Mouse (Mus musculus) neural tube, embryonic 12.5 days (tissue): Measurements from ENCODE around the gene Hist2h2aa1. TPM values are rescaled to one million over a fixed set of nuclear protein-coding genes. Genes with fewer than 3 reads are reported as not detected.
A peak's percentile ranks its signal among the peaks of the same experiment; 100 is the strongest.

Experiments
- ATAC-seq: fragments of 200-750 bp; cut with Nextera tagmentation; 2 replicates; pipeline ENCODE4 v1.8.0; 2017; ENCODE audit warnings: low read depth, mild to moderate bottlenecking, moderate TSS enrichment, moderate library complexity; ENCODE audit not compliant: low FRiP score
- H3K27ac ChIP-seq: fragments of 300-500 bp; sonication (generic); 2 replicates; pipeline ENCODE4 v1.5.1; 2016
- H3K27me3 ChIP-seq: fragments of 300-500 bp; sonication (generic); replicated peaks from 2 replicates; pipeline ENCODE4 v1.6.1; 2016; ENCODE audit warnings: mild to moderate bottlenecking
- H3K36me3 ChIP-seq: fragments of 300-500 bp; sonication (generic); 2 replicates; pipeline ENCODE4 v1.6.1; 2016; ENCODE audit warnings: mild to moderate bottlenecking
- H3K4me1 ChIP-seq: fragments of 300-500 bp; sonication (generic); 2 replicates; pipeline ENCODE4 v1.6.1; 2016
- H3K4me2 ChIP-seq: fragments of 300-500 bp; sonication (generic); replicated peaks from 2 replicates; pipeline ENCODE4 v1.6.1; 2016; ENCODE audit warnings: mild to moderate bottlenecking
- H3K4me3 ChIP-seq: fragments of 300-500 bp; sonication (generic); 2 replicates; pipeline ENCODE4 v1.5.1; 2016
- H3K9ac ChIP-seq: fragments of 300-500 bp; sonication (generic); 2 replicates; pipeline ENCODE4 v1.6.1; 2016; ENCODE audit warnings: mild to moderate bottlenecking
- H3K9me3 ChIP-seq: fragments of 300-500 bp; sonication (generic); 2 replicates; pipeline ENCODE4 v1.6.1; 2016; ENCODE audit warnings: mild to moderate bottlenecking
- WGBS: fragments of 180-500 bp; shearing (Covaris S2); methylation state at CpG from one replicate; pipeline ENCODE4 v1.1.7; 2016; 5-methylcytosine and 5-hydroxymethylcytosine counted together
- polyA plus RNA-seq: library from polyadenylated mRNA; unstranded; fragments of >200 nt; fragmentation: Nextera tagmentation; extraction: Ambion mirVana; gene quantifications from 2 replicates; pipeline ENCODE4 v1.2.1, GENCODE M21; 2016

The Hist2h2aa1 gene
- polyA plus RNA-seq, 1 experiment from 2014 or later: 19.2 TPM

DNA sequence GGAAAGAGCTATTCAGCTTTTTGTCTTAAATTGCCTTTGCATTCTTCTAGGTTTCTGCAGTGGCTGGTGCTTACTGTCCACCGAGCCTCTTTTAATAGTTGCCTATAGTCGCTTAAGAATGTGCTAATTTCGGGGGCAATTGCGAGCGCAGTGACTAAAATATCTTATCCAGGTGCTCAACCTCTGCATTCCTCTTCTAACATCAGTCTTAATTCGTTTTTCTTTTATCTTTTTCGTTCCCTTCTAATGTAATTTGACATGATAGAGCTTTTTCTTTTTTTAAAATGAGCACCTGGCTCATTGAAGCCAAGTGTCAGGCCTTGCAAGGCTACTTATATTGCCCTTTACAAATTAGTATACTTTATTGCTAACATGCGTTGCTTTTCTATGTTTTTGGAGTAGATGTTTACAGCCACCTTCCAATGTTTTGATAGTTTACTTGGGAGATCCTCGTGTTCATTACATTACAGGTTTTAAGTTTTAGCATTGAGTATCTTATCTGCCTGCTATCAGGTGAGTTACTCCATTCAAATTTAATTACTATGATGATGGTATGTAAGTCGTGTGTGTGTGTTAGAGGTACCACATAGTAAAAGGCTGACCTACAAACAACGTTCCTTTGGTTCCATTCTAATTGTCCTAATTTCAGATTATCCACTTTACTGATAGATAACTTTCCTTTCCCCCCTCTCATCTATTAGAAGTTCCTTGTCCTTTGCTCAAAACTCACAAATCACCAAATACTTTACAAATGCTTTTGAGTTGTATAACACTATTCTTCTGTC, 2.3 kb downstream of the Hist2h2aa1 start:
- Histone ChIP-seq H3K4me3 (peak overlapping the region; percentile 34), H3K36me3 (no peaks in the 10 kb centered on the region), H3K4me2 (peak overlapping the region; percentile 58), H3K9ac (peak overlapping the region; percentile 59), H3K27ac (no peak overlapping the region), H3K9me3 (no peaks in the 10 kb centered on the region), H3K4me1 (peaks cover 18% of the 10 kb centered on the region), H3K27me3 (no peaks in the 10 kb centered on the region)
- 3% methylated on average over 11 of the region's 11 CpGs for WGBS
- no peak for ATAC-seq

DNA sequence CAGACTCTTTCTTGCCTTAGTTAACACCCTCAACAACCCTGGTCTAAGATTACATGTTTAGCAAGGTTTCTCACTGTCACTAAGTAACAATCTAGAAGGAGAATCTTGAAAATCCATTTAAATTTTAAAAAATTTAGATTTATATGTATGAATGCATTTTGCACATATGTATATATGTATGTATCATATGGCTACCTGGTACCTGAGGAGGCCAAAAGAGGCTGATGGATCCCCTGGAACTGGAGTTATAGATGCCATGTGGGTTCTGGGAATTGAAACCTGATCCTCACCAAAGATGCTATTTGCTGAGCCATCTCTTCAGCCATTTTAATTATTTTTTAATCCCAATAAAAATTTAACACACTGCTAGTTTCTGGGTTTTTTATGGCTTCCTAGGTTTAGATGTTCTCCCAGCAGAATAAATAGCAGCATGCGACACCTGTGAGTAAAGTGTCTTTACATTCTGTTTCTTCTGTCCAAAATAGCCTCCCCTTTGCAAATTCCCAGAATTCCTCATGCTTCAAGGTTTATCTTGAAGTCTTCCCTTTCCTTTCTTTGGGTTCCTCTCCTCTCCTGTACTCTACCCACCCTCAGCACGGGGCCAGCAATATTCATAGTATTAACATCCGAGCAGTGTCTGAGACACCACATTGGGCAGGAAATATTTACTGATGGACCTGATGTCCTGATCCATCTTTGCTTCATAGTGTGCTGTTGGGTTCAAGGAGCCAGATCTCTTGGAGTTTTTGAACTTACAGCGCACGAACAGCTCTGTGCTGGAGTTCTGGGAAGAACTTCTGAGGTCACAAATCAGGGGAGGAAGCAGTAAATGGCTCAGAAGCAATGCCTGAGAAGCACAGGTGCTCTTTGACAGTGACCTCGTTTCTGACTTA, 3.1 kb downstream of the Hist2h2aa1 start:
- WGBS: 46% methylated on average over 6 of the region's 6 CpGs
- ATAC-seq: no peak

DNA sequence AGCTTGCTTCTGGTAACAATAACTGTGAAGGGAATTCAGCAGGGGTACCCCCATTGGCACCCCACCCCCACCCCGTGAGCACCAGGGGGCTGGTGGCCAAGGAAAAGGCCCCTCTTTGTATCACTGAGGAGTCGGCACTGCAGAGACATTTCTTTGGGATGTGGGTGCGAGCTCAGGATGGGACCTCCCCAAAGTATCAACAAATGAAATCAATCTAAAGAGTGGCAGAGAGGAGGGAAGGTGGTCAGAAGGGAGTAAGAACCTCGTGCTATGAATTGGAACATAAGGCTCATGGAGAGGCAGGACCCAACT, 3.7 kb downstream of the Hist2h2aa1 start:
- Histone ChIP-seq H3K9me3 (no peaks in the 10 kb centered on the region), H3K4me3 (no peak overlapping the region), H3K36me3 (no peaks in the 10 kb centered on the region), H3K4me1 (peaks cover 18% of the 10 kb centered on the region), H3K27me3 (no peaks in the 10 kb centered on the region), H3K4me2 (peak overlapping the region; percentile 58; the same call in 1 of the 2 replicates), H3K27ac (no peak overlapping the region), H3K9ac (no peak overlapping the region)
- 53% methylated on average over 4 of the region's 4 CpGs for WGBS
- no peak for ATAC-seq

More for the DNA sequence above, 3.1 kb downstream of the Hist2h2aa1 start:
- H3K4me3 ChIP-seq: 0 out of 2 replicates have a peak overlapping the region, but pooled peaks have one; percentile 7
- H3K4me1 ChIP-seq: peaks cover 18% of the 10 kb centered on the region
- H3K27me3 ChIP-seq: no peaks in the 10 kb centered on the region
- H3K4me2 ChIP-seq: peak overlapping the region; percentile 58
- no peak overlapping the region for H3K27ac ChIP-seq
- no peaks in the 10 kb centered on the region for H3K9me3 ChIP-seq
- no peaks in the 10 kb centered on the region for H3K36me3 ChIP-seq
- H3K9ac ChIP-seq: no peak overlapping the region

DNA sequence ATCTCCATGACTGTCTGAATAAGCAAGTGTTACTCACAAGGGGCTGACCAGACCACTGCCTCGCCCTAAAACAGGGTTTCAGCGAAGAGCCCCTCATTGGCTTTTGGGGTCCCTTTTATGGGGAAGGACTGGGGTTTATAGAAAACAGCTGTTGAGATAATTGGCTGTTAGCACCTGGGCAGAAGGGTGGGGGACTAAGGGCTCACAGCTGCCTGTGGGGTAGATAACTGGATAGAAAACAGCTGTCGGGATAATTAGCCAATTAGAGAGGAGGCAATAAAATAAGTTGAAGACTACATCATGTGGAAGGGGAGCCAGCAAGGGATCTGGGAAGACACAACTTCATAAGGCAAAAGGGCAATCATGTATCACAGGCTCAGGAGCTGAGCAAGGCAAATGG, 5.6 kb downstream of the Hist2h2aa1 start:
- no peak for ATAC-seq
- Histone ChIP-seq H3K27ac (no peak overlapping the region), H3K4me1 (peaks cover 13% of the 10 kb centered on the region; the same call in 1 of the 2 replicates), H3K9me3 (no peaks in the 10 kb centered on the region), H3K9ac (no peak overlapping the region), H3K27me3 (no peaks in the 10 kb centered on the region), H3K36me3 (no peaks in the 10 kb centered on the region), H3K4me3 (no peak overlapping the region), H3K4me2 (no peak overlapping the region)
- 65% methylated on average over 3 of the region's 3 CpGs for WGBS

DNA sequence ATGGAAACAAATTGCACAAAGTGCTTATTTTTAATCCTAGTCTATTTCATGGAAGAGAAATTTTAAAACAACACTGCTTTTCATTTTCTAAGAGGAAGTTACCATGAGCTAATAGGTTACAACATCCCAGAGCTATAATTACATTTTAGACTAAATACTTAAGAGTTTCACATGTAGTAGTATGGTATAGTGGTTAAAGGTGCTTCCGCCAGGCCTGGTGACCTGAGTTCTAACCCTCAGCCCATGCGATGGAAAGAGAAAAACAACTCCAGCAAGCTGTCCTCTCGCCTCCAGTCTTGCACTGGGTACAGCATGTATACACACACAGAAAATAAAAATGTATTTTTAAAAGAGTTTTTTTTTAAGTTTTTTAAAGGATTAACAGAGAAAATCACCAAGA, 6.5 kb downstream of the Hist2h2aa1 start:
- 88% methylated on average over 3 of the region's 3 CpGs for WGBS
- Histone ChIP-seq H3K9me3 (no peaks in the 10 kb centered on the region), H3K4me3 (no peak overlapping the region), H3K4me2 (no peak overlapping the region), H3K27me3 (no peaks in the 10 kb centered on the region), H3K4me1 (peaks cover 13% of the 10 kb centered on the region; the same call in 1 of the 2 replicates), H3K9ac (no peak overlapping the region), H3K36me3 (no peaks in the 10 kb centered on the region), H3K27ac (no peak overlapping the region)
- ATAC-seq: no peak

DNA sequence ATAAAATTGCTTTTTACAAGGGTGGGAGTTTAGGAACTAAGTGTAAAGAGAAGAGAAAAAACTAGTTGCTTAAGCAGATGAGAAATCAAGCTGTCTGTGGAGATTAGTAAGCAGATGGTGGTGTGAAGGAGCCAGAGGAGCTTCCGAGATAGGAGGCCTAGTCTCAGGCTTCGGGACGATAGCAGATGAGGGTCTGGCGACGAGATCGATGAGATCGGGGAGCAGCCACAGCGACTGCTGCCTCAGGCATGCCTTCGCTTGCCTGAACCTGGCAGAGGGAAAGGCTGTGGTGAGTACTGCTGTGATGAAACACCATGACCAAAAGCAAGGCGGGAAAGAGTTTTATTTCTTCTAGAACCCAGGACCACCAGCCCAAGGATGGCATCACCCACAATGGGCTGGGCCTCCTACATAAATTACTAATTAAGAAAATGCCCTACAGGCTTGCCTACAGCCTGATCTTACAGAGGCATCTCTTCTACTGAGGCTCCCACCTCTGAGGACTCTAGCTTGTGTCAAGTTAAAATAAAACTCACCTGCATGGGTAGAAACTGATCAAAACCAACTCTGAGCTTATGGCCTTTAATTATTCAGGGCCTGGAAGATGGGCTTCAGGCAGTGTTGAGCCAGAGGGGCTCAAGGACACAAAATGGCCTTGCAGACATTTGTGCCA, 9.5 kb downstream of the Hist2h2aa1 start:
- WGBS: 67% methylated on average over 10 of the region's 10 CpGs
- Histone ChIP-seq H3K9me3 (no peaks in the 10 kb centered on the region), H3K4me1 (no peaks in the 10 kb centered on the region), H3K27me3 (no peaks in the 10 kb centered on the region), H3K9ac (no peak overlapping the region), H3K4me3 (no peak overlapping the region), H3K27ac (no peak overlapping the region), H3K36me3 (no peaks in the 10 kb centered on the region), H3K4me2 (no peak overlapping the region)
- ATAC-seq: no peak

DNA sequence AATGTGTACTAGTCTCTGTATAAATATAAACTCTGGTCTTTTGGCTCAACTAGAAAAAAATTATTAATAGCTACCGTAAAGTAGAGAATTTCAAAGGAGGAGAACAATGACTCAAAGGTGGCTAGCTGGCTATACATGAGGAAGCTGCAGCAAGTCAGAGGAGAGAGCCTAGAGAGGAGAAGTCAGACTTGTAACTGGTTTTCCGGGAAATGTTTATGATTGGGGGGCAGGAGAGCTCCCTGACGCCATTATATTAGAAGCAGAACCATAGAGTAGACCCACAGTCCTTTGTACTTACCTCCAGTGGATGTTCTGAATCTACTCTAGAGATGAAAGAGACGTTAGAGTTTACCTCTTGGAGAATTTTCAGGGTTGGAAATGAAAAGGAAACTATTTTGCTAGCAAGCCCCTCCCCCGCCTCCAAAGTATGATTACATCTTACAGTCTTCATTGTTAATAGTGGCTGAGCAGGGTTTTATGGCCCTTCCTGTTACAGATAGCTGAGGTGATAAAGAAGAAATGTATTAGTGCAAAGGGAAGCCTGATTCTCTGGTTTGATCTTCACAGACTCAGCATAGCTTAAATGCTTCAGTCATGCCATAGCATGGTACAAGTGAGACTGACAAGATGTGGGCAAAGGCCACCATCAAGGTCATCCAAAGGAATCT, 10.8 kb downstream of the Hist2h2aa1 start:
- Histone ChIP-seq H3K36me3 (no peaks in the 10 kb centered on the region), H3K27ac (no peak overlapping the region), H3K4me2 (no peak overlapping the region), H3K4me1 (no peaks in the 10 kb centered on the region), H3K4me3 (no peak overlapping the region), H3K9ac (no peak overlapping the region), H3K27me3 (no peaks in the 10 kb centered on the region), H3K9me3 (no peaks in the 10 kb centered on the region)
- WGBS: 80% methylated on average over 5 of the region's 5 CpGs
- no peak for ATAC-seq

DNA sequence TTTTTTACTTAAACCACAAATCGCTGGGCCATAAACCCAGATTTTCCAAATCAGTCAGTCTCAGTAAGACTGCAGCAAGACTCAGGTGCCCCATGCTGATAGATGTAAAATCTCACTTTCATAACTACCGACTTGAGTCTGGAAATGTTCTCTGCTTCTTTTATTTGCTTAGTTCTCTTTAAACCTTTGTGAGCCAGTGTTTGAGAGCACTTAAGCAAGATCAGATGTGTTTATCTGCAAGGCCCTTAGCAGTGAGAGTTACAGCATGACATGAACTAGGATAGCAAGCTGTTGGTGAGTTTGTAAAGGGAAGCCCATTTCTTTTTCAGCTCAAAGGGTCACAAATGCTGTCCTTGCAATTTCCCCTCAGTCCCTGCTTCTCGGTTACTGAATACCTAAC, 11.9 kb downstream of the Hist2h2aa1 start:
- H3K9me3 ChIP-seq: no peaks in the 10 kb centered on the region
- H3K9ac ChIP-seq: no peak overlapping the region
- no peak overlapping the region for H3K4me3 ChIP-seq
- H3K4me1 ChIP-seq: peaks cover 7% of the 10 kb centered on the region; the same call in 1 of the 2 replicates
- H3K27me3 ChIP-seq: no peaks in the 10 kb centered on the region
- no peak overlapping the region for H3K27ac ChIP-seq
- WGBS: 84% methylated on average over 3 of the region's 3 CpGs
- ATAC-seq: no peak
- no peaks in the 10 kb centered on the region for H3K36me3 ChIP-seq
- no peak overlapping the region for H3K4me2 ChIP-seq

DNA sequence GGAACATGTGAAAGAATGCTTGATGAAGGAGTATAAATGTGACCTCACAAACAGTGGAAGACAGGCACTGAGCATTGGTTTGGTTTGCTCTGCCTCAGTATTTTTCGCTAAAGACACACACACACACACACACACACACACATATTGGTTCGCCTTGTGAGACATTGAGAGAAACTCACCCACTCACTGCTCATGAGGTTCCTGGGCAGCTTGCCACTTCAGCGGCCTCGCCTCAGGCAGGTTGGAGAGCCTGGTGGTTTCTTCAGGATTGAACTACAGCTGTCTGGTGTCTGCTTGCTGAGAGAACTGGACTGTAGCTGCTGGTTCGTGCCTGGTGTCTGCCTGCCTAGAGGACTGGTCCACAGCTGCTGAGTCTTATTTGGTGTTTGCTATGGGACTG, 14.9 kb downstream of the Hist2h2aa1 start:
- no peaks in the 10 kb centered on the region for H3K36me3 ChIP-seq
- no peaks in the 10 kb centered on the region for H3K27me3 ChIP-seq
- H3K9me3 ChIP-seq: no peaks in the 10 kb centered on the region
- no peak overlapping the region for H3K4me2 ChIP-seq
- no peak for ATAC-seq
- H3K4me1 ChIP-seq: peaks cover 20% of the 10 kb centered on the region
- WGBS: 87% methylated on average over 5 of the region's 5 CpGs
- no peak overlapping the region for H3K4me3 ChIP-seq
- no peak overlapping the region for H3K27ac ChIP-seq
- H3K9ac ChIP-seq: no peak overlapping the region

DNA sequence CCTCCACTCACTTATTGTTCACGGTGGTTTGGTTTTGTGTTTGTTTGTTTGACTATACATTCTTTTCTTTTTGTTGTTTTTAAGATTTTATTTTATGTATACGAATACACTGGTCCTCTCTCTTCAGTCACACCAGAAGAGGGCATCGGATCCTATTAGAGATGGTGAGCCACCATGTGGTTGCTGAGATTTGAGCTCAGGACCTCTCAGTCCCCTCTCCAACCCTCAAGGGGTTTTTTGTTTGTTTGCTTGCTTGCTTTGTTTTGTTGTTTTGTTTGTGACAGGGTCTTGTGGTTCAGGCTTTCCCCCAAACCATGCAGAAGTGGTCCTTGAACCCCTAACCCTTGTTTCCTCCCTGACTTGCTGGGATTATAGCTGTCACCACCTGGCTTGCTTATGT, 16.3 kb downstream of the Hist2h2aa1 start:
- no peaks in the 10 kb centered on the region for H3K36me3 ChIP-seq
- no peaks in the 10 kb centered on the region for H3K27me3 ChIP-seq
- H3K9ac ChIP-seq: peak overlapping the region; percentile 84; the same call in 1 of the 2 replicates

DNA sequence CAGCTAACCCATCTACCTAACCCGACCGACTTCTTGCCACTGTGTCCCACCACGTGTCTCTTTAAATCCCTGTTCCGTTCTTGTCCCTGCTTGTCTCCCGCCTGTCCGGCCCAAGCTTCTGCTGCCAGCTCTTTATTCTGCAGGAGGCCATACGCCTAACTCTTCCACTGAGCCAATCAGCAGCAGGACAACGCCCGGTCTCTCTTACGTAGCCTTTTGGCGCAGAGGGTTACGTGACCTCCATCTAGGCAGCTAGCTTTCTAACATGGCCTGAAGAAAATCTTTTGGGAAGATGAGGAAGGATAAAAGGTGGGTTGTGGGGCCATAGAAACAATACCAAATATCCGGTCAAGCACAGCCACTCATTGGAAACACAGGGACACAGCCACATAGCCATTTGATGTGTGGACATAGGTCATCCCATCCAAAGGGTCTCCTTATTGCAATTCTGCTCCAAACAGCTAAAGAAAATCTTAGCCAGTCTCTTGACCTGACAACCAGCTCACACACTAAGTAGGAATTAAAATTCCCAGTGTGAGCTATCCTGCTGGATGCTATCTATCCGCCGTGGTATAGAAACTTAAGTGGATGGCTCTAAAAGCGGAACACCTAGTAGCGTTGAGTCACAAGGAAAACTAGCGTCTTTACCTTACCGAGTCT, 17.0 kb downstream of the Hist2h2aa1 start:
- Histone ChIP-seq H3K9ac (peak overlapping the region; percentile 84), H3K4me2 (peak overlapping the region; percentile 78), H3K27me3 (no peaks in the 10 kb centered on the region), H3K9me3 (no peaks in the 10 kb centered on the region), H3K4me3 (peak overlapping the region; percentile 50), H3K4me1 (peaks cover 20% of the 10 kb centered on the region), H3K36me3 (no peaks in the 10 kb centered on the region), H3K27ac (peak overlapping the region; percentile 92)
- peak; percentile 83 for ATAC-seq
- WGBS: 1% methylated on average over 19 of the region's 19 CpGs

More for the DNA sequence above, 16.3 kb downstream of the Hist2h2aa1 start:
- H3K9me3 ChIP-seq: no peaks in the 10 kb centered on the region
- peaks cover 20% of the 10 kb centered on the region for H3K4me1 ChIP-seq
- peak overlapping the region; percentile 50; the same call in 1 of the 2 replicates for H3K4me3 ChIP-seq
- ATAC-seq: no peak
- 71% methylated on average over 3 of the region's 3 CpGs for WGBS
- H3K4me2 ChIP-seq: peak overlapping the region; percentile 78
- H3K27ac ChIP-seq: peak overlapping the region; percentile 92
